Mouse (Mus musculus): ENCODE results near the gene Ttc4. TPM values are rescaled to one million over a fixed set of nuclear protein-coding genes. Genes with fewer than 3 reads are reported as not detected.

Gene Ttc4
- 34.7 and 37.6 TPM in 2 replicates for polyA plus RNA-seq (2012; rRNA removed)

- Histone ChIP-seq H3K27me3 (ENCODE audit: control insufficient read depth, insufficient read depth, low read length) (no peaks in the 10 kb centered on the region), H3K4me1 (ENCODE audit: control insufficient read depth, insufficient read depth, insufficient read length) (peaks cover 3% of the 10 kb centered on the region; the same call in 1 of the 2 replicates), H3K4me3 (ENCODE audit: extremely low read depth, insufficient read depth, insufficient read length) (peak within 1 kb of the TSS; percentile 89), H3K27ac (ENCODE audit: insufficient read depth, low read length) (peak within 1 kb of the TSS; percentile 38; the same call in 1 of the 2 replicates), H3K36me3 (ENCODE audit: control insufficient read depth, insufficient read depth, low read length) (peaks cover 15% of the 10 kb centered on the region)
- DNase-seq (ENCODE audit: low read depth in 1 of 2, low spot score in 2 of 2): peak; percentile 79 to 81
- under 1% methylated on average over 43 of the region's 43 CpGs for WGBS
- TF ChIP-seq CTCF (IDR thresholded peaks at IDR 0.05; ENCODE audit: extremely low read depth, insufficient read depth, insufficient read length, insufficient replicate concordance): 0 out of 2 replicates have a peak, but pooled peaks have one; percentile 3
- TF ChIP-seq POLR2A (IDR thresholded peaks at IDR 0.05; ENCODE audit: low read depth, low read length): peak; percentile 62
These were observed at the start of gene Ttc4 for GRCm38 (mm10) chr4:106678442-106679118. Gene Ttc4, minus strand, starts transcription at chr4:106678944.

- TF ChIP-seq POLR2A (IDR thresholded peaks at IDR 0.05; ENCODE audit: low read depth, low read length) (no peak), CTCF (IDR thresholded peaks at IDR 0.05; ENCODE audit: extremely low read depth, insufficient read depth, insufficient read length, insufficient replicate concordance) (no peak)
- Histone ChIP-seq H3K4me1 (ENCODE audit: control insufficient read depth, insufficient read depth, insufficient read length) (no peaks in the 10 kb centered on the region), H3K27me3 (ENCODE audit: control insufficient read depth, insufficient read depth, low read length) (no peaks in the 10 kb centered on the region), H3K36me3 (ENCODE audit: control insufficient read depth, insufficient read depth, low read length) (no peaks in the 10 kb centered on the region), H3K4me3 (ENCODE audit: extremely low read depth, insufficient read depth, insufficient read length) (no peak overlapping the region), H3K27ac (ENCODE audit: insufficient read depth, low read length) (no peak overlapping the region)
- 88% methylated on average over 4 of the region's 4 CpGs for WGBS
- no peak for DNase-seq (ENCODE audit: low read depth in 1 of 2, low spot score in 2 of 2)
These were observed 41.9 kb upstream of the Ttc4 start for GRCm38 (mm10) chr4:106720631-106721030.

- TF ChIP-seq CTCF (IDR thresholded peaks at IDR 0.05; ENCODE audit: extremely low read depth, insufficient read depth, insufficient read length, insufficient replicate concordance) (no peak), POLR2A (IDR thresholded peaks at IDR 0.05; ENCODE audit: low read depth, low read length) (no peak)
- 88% methylated on average over 6 of the region's 6 CpGs for WGBS
These were observed 34.9 kb upstream of the Ttc4 start for GRCm38 (mm10) chr4:106713622-106714021.

GRCm38 (mm10) chr4:106708408-106708807, 29.7 kb upstream of the Ttc4 start:
- DNase-seq (ENCODE audit: low read depth in 1 of 2, low spot score in 2 of 2): peak; percentile 9 to 62

More at GRCm38 (mm10) chr4:106713622-106714021, 34.9 kb upstream of the Ttc4 start:
- no peaks in the 10 kb centered on the region for H3K36me3 ChIP-seq (ENCODE audit: control insufficient read depth, insufficient read depth, low read length)
- no peak overlapping the region for H3K4me3 ChIP-seq (ENCODE audit: extremely low read depth, insufficient read depth, insufficient read length)
- H3K27me3 ChIP-seq (ENCODE audit: control insufficient read depth, insufficient read depth, low read length): no peaks in the 10 kb centered on the region
- DNase-seq (ENCODE audit: low read depth in 1 of 2, low spot score in 2 of 2): no peak
- no peak overlapping the region for H3K27ac ChIP-seq (ENCODE audit: insufficient read depth, low read length)
- H3K4me1 ChIP-seq (ENCODE audit: control insufficient read depth, insufficient read depth, insufficient read length): no peaks in the 10 kb centered on the region

GRCm38 (mm10) chr4:106707957-106708356, 29.2 kb upstream of the Ttc4 start:
- DNase-seq (ENCODE audit: low read depth in 1 of 2, low spot score in 2 of 2): no peak
- H3K36me3 ChIP-seq (ENCODE audit: control insufficient read depth, insufficient read depth, low read length): no peaks in the 10 kb centered on the region
- no peaks in the 10 kb centered on the region for H3K4me1 ChIP-seq (ENCODE audit: control insufficient read depth, insufficient read depth, insufficient read length)
- H3K27me3 ChIP-seq (ENCODE audit: control insufficient read depth, insufficient read depth, low read length): no peaks in the 10 kb centered on the region
- H3K27ac ChIP-seq (ENCODE audit: insufficient read depth, low read length): no peak overlapping the region
- no peak overlapping the region for H3K4me3 ChIP-seq (ENCODE audit: extremely low read depth, insufficient read depth, insufficient read length)
- TF ChIP-seq POLR2A (IDR thresholded peaks at IDR 0.05; ENCODE audit: low read depth, low read length) (no peak), CTCF (IDR thresholded peaks at IDR 0.05; ENCODE audit: extremely low read depth, insufficient read depth, insufficient read length, insufficient replicate concordance) (no peak)
- WGBS: 38% methylated on average over 5 of the region's 5 CpGs

More at GRCm38 (mm10) chr4:106708408-106708807, 29.7 kb upstream of the Ttc4 start:
- no peak overlapping the region for H3K27ac ChIP-seq (ENCODE audit: insufficient read depth, low read length)
- no peaks in the 10 kb centered on the region for H3K4me1 ChIP-seq (ENCODE audit: control insufficient read depth, insufficient read depth, insufficient read length)
- H3K4me3 ChIP-seq (ENCODE audit: extremely low read depth, insufficient read depth, insufficient read length): no peak overlapping the region
- 2% methylated on average over 8 of the region's 8 CpGs for WGBS
- H3K36me3 ChIP-seq (ENCODE audit: control insufficient read depth, insufficient read depth, low read length): no peaks in the 10 kb centered on the region
- TF ChIP-seq CTCF (IDR thresholded peaks at IDR 0.05; ENCODE audit: extremely low read depth, insufficient read depth, insufficient read length, insufficient replicate concordance): peak; percentile 96
- TF ChIP-seq POLR2A (IDR thresholded peaks at IDR 0.05; ENCODE audit: low read depth, low read length): no peak
- H3K27me3 ChIP-seq (ENCODE audit: control insufficient read depth, insufficient read depth, low read length): no peaks in the 10 kb centered on the region

GRCm38 (mm10) chr4:106705096-106705665, 26.4 kb upstream of the Ttc4 start:
- WGBS: 72% methylated on average over 8 of the region's 8 CpGs
- Histone ChIP-seq H3K4me1 (ENCODE audit: control insufficient read depth, insufficient read depth, insufficient read length) (no peaks in the 10 kb centered on the region), H3K36me3 (ENCODE audit: control insufficient read depth, insufficient read depth, low read length) (no peaks in the 10 kb centered on the region), H3K27ac (ENCODE audit: insufficient read depth, low read length) (no peak overlapping the region), H3K27me3 (ENCODE audit: control insufficient read depth, insufficient read depth, low read length) (no peaks in the 10 kb centered on the region), H3K4me3 (ENCODE audit: extremely low read depth, insufficient read depth, insufficient read length) (no peak overlapping the region)
- DNase-seq (ENCODE audit: low read depth in 1 of 2, low spot score in 2 of 2): no peak
- TF ChIP-seq CTCF (IDR thresholded peaks at IDR 0.05; ENCODE audit: extremely low read depth, insufficient read depth, insufficient read length, insufficient replicate concordance): no peak
- TF ChIP-seq POLR2A (IDR thresholded peaks at IDR 0.05; ENCODE audit: low read depth, low read length): no peak

GRCm38 (mm10) chr4:106704416-106704815, 25.7 kb upstream of the Ttc4 start:
- TF ChIP-seq POLR2A (IDR thresholded peaks at IDR 0.05; ENCODE audit: low read depth, low read length) (no peak), CTCF (IDR thresholded peaks at IDR 0.05; ENCODE audit: extremely low read depth, insufficient read depth, insufficient read length, insufficient replicate concordance) (no peak)
- DNase-seq (ENCODE audit: low read depth in 1 of 2, low spot score in 2 of 2): no peak
- Histone ChIP-seq H3K27ac (ENCODE audit: insufficient read depth, low read length) (no peak overlapping the region), H3K36me3 (ENCODE audit: control insufficient read depth, insufficient read depth, low read length) (no peaks in the 10 kb centered on the region), H3K27me3 (ENCODE audit: control insufficient read depth, insufficient read depth, low read length) (no peaks in the 10 kb centered on the region), H3K4me1 (ENCODE audit: control insufficient read depth, insufficient read depth, insufficient read length) (no peaks in the 10 kb centered on the region), H3K4me3 (ENCODE audit: extremely low read depth, insufficient read depth, insufficient read length) (no peak overlapping the region)
- WGBS: 83% methylated on average over 11 of the region's 11 CpGs

Measured in spleen, adult 2 months (tissue).